Mouse (Mus musculus) liver, adult (tissue): ENCODE measurements around the gene Olfr1510.

Experiments used
- GATA4 ChIP-seq: IDR thresholded peaks from 2 replicates; pipeline ENCODE4 v1.6.1; 2014; ENCODE audit warnings: mild to moderate bottlenecking, low read length; ENCODE audit not compliant: insufficient replicate concordance

Gene Olfr1510

GRCm38 (mm10) chr14:52414273-52414672, at the start of gene Olfr1510:
TSS of gene Olfr1510 (minus strand) at chr14:52414373.
- no peak for TF ChIP-seq GATA4

GRCm38 (mm10) chr14:52461928-52462327, 47.8 kb upstream of the Olfr1510 start:
- TF ChIP-seq GATA4: no peak

GRCm38 (mm10) chr14:52451138-52451537, 37.0 kb upstream of the Olfr1510 start:
- TF ChIP-seq GATA4: no peak

GRCm38 (mm10) chr14:52442690-52443089, 28.5 kb upstream of the Olfr1510 start, which contains the start of gene Olfr1509:
TSS of gene Olfr1509 (plus strand) at chr14:52442990.
- no peak for TF ChIP-seq GATA4

- no peak for TF ChIP-seq GATA4
These were observed 13.5 kb upstream of the Olfr1510 start for GRCm38 (mm10) chr14:52427686-52428085.

GRCm38 (mm10) chr14:52397279-52397678, 16.9 kb downstream of the Olfr1510 start, which contains the start of gene Olfr1511:
TSS of gene Olfr1511 (minus strand) at chr14:52397379.
- TF ChIP-seq GATA4: no peak

GRCm38 (mm10) chr14:52379068-52379467, 35.1 kb downstream of the Olfr1510 start, which contains the start of gene Olfr1512:
TSS of gene Olfr1512 (minus strand) at chr14:52379168.
- no peak for TF ChIP-seq GATA4

- TF ChIP-seq GATA4: no peak
These were observed 45.4 kb downstream of the Olfr1510 start for GRCm38 (mm10) chr14:52368741-52369140.
